Mouse (Mus musculus) G1E (cell line): ENCODE data around the gene Kndc1.

Source experiments
- CTCF ChIP-seq: IDR thresholded peaks from 2 replicates; pipeline ENCODE4 v1.5.1; 2012; ENCODE audit warnings: low read depth, low read length, inconsistent platforms, mixed read lengths
- GATA1 ChIP-seq: IDR thresholded peaks from 2 replicates; pipeline ENCODE4 v1.6.1; 2012; ENCODE audit warnings: borderline replicate concordance, low read length, inconsistent platforms, mixed read lengths
- GATA2 ChIP-seq: IDR thresholded peaks from 2 replicates; pipeline ENCODE4 v1.6.1; 2012; ENCODE audit warnings: low read depth, low read length, inconsistent platforms, borderline replicate concordance
- POLR2AphosphoS5 ChIP-seq: IDR thresholded peaks from 2 replicates; pipeline ENCODE4 v1.6.1; 2012; ENCODE audit warnings: low read depth, low read length, inconsistent platforms; ENCODE audit not compliant: insufficient replicate concordance
- TAL1 ChIP-seq: conservative IDR thresholded peaks from 2 replicates; pipeline ENCODE4 v1.6.1; 2012; ENCODE audit warnings: low read depth, low read length, inconsistent platforms, mixed read lengths

GRCm38 (mm10) chr7:139916345-139916744 is 21.8 kb downstream of the Kndc1 start:
- TF ChIP-seq CTCF, result no peak
- no peak for TF ChIP-seq GATA1
- no peak for TF ChIP-seq TAL1
- no peak for TF ChIP-seq POLR2AphosphoS5
- no peak for TF ChIP-seq GATA2
